Mouse (Mus musculus): ENCODE results near the gene Ccdc194. TPM values are rescaled to one million over a fixed set of nuclear protein-coding genes. Genes with fewer than 3 reads are reported as not detected.

The Ccdc194 gene
- polyA plus RNA-seq, 1 experiment from 2014 or later = 0.92 TPM

DNA sequence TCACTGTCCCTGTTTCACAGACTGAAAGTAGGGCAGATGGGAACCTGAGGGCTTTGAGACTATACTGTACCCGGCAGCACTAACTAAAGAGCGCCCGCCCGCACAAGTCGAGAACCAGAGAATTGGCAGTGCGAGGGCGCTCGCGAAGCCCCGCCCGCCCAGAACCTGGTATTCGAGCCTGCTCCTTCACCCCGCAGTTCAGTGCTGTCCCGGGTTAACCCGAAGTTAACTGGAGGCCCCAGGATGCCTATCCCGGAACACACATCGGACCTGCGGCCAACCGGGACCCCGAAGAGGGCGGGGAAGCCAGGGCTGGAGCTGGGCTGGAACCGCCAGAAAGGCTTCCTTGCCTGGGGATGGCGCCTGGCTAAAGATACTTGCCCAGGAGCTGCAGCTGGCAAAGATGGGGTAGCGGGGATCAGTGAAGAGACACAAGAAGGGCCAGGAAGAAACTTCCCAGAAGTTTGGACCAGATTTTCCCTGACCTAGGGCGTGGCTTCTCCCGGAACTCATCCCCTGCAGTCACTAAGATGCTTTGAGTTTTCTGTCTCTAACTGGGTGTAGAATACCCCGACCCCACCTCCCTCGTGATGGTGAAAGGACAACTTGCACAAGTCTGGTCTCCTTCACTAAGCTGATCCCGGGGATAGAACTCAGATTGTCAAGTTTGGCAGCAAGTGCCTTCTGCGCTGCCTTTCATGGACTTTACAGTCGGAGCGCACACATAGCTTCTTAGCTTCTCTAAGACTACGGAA is 37.6 kb downstream of the Ccdc194 start, which contains the start of gene Gtpbp3:
TSS of gene Gtpbp3 (plus strand) at position 413 of the 755 bp plus-strand sequence.
- Histone ChIP-seq H3K4me3 (replicated peaks; ENCODE audit: low read length) (peak within 1 kb of the TSS; percentile 62), H3K27me3 (ENCODE audit: control insufficient read depth, insufficient read depth, low read length) (no peaks in the 10 kb centered on the region), H3K36me3 (replicated peaks; ENCODE audit: control insufficient read depth, insufficient read depth) (peaks cover 32% of the 10 kb centered on the region), H3K9me3 (ENCODE audit: control insufficient read depth, low read length) (no peaks in the 10 kb centered on the region), H3K27ac (peak within 1 kb of the TSS; percentile 66), H3K9ac (peak within 1 kb of the TSS; percentile 63), H3K4me1 (replicated peaks; ENCODE audit: control insufficient read depth, insufficient read depth, low read length) (peaks cover 26% of the 10 kb centered on the region), H3K4me2 (replicated peaks) (peak within 1 kb of the TSS; percentile 90)
- 0% methylated on average over 33 of the region's 33 CpGs for WGBS
- ATAC-seq (ENCODE audit: low FRiP score) (peak; percentile 25; the same call in 1 of the 2 replicates), DNase-seq (ENCODE audit: low spot score) (peak; percentile 66)

DNA sequence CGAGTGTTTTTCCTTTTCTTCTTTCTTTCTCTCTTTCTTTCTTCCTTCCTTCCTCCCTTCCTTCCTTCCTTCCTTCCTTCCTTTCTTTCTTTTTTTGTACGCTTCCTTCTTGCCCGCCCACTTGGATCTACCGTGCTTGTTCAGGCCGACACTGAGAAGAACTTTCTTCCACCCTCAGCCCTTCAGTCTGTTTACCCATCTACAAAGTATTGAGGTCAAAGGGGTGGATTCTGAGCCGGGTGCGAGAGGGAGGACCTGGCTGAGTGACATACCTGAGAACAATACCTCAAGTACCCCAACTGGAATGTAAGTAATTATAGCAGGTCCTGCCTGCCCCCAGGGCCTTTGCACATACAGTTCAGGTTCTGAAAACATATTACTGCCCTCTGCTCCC is 39.4 kb downstream of the Ccdc194 start:
- H3K27ac ChIP-seq = no peak overlapping the region
- ATAC-seq (ENCODE audit: low FRiP score) (no peak), DNase-seq (ENCODE audit: low spot score) (no peak)
- 25% methylated on average over 7 of the region's 7 CpGs for WGBS
- H3K4me2 ChIP-seq (replicated peaks) = peak overlapping the region; percentile 84
- H3K9me3 ChIP-seq (ENCODE audit: control insufficient read depth, low read length) = no peaks in the 10 kb centered on the region
- peak overlapping the region; percentile 99 for H3K9ac ChIP-seq
- H3K36me3 ChIP-seq (replicated peaks; ENCODE audit: control insufficient read depth, insufficient read depth) = peaks cover 29% of the 10 kb centered on the region
- H3K4me1 ChIP-seq (replicated peaks; ENCODE audit: control insufficient read depth, insufficient read depth, low read length) = peaks cover 26% of the 10 kb centered on the region
- peak overlapping the region; percentile 90 for H3K4me3 ChIP-seq (replicated peaks; ENCODE audit: low read length)
- H3K27me3 ChIP-seq (ENCODE audit: control insufficient read depth, insufficient read depth, low read length) = no peaks in the 10 kb centered on the region

- H3K27ac ChIP-seq = peak within 1 kb of the TSS; percentile 86
- ATAC-seq (ENCODE audit: low FRiP score) (peak; percentile 75), DNase-seq (ENCODE audit: low spot score) (peak; percentile 83)
- peak within 1 kb of the TSS; percentile 84 for H3K4me2 ChIP-seq (replicated peaks)
- peak within 1 kb of the TSS; percentile 99 for H3K9ac ChIP-seq
- peaks cover 26% of the 10 kb centered on the region for H3K4me1 ChIP-seq (replicated peaks; ENCODE audit: control insufficient read depth, insufficient read depth, low read length)
- no peaks in the 10 kb centered on the region for H3K27me3 ChIP-seq (ENCODE audit: control insufficient read depth, insufficient read depth, low read length)
- H3K4me3 ChIP-seq (replicated peaks; ENCODE audit: low read length) = peak within 1 kb of the TSS; percentile 90
- WGBS = 5% methylated on average over 55 of the region's 58 CpGs
- no peaks in the 10 kb centered on the region for H3K9me3 ChIP-seq (ENCODE audit: control insufficient read depth, low read length)
- peaks cover 29% of the 10 kb centered on the region for H3K36me3 ChIP-seq (replicated peaks; ENCODE audit: control insufficient read depth, insufficient read depth)
Measured at GRCm38 (mm10) chr8:71485142-71486135, 40.1 kb downstream of the Ccdc194 start, which contains the start of gene Ano8. TSS of gene Ano8 (minus strand) at chr8:71485963.

DNA sequence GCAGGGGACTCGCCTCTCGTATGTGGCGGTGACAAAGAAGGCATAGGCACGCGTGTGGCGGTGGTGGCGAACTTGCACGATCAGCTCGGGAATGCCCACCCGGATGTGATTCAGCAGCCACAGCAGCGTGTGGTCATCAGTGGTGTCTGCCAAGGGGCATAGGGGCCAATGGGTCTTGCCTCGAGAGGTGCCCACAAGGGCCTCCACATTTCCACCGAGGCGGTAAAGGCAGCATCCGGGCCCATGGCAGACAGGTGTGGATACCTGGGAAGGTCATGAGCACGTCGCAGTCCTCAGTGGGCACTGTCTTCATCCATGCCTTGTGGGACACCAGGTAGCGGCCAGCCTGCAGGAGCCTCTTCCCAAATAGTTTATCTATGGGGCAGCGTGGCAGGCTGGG is 40.8 kb downstream of the Ccdc194 start:
- peaks cover 26% of the 10 kb centered on the region for H3K4me1 ChIP-seq (replicated peaks; ENCODE audit: control insufficient read depth, insufficient read depth, low read length)
- H3K27me3 ChIP-seq (ENCODE audit: control insufficient read depth, insufficient read depth, low read length) = no peaks in the 10 kb centered on the region
- peak overlapping the region; percentile 99 for H3K9ac ChIP-seq
- ATAC-seq (ENCODE audit: low FRiP score) = no peak
- H3K4me3 ChIP-seq (replicated peaks; ENCODE audit: low read length) = peak overlapping the region; percentile 90
- 92% methylated on average over 19 of the region's 19 CpGs for WGBS
- H3K4me2 ChIP-seq (replicated peaks) = peak overlapping the region; percentile 84
- H3K9me3 ChIP-seq (ENCODE audit: control insufficient read depth, low read length) = no peaks in the 10 kb centered on the region
- H3K36me3 ChIP-seq (replicated peaks; ENCODE audit: control insufficient read depth, insufficient read depth) = peaks cover 32% of the 10 kb centered on the region
- no peak for DNase-seq (ENCODE audit: low spot score)
- no peak overlapping the region for H3K27ac ChIP-seq

GRCm38 (mm10) chr8:71483932-71484331 is 41.6 kb downstream of the Ccdc194 start:
- no peaks in the 10 kb centered on the region for H3K27me3 ChIP-seq (ENCODE audit: control insufficient read depth, insufficient read depth, low read length)
- H3K27ac ChIP-seq = no peak overlapping the region
- no peak overlapping the region for H3K9ac ChIP-seq
- no peak overlapping the region for H3K4me3 ChIP-seq (replicated peaks; ENCODE audit: low read length)
- no peak for ATAC-seq (ENCODE audit: low FRiP score)
- peaks cover 19% of the 10 kb centered on the region for H3K4me1 ChIP-seq (replicated peaks; ENCODE audit: control insufficient read depth, insufficient read depth, low read length)
- no peak for DNase-seq (ENCODE audit: low spot score)
- WGBS = 54% methylated on average over 8 of the region's 8 CpGs
- peaks cover 40% of the 10 kb centered on the region for H3K36me3 ChIP-seq (replicated peaks; ENCODE audit: control insufficient read depth, insufficient read depth)
- no peaks in the 10 kb centered on the region for H3K9me3 ChIP-seq (ENCODE audit: control insufficient read depth, low read length)
- no peak overlapping the region for H3K4me2 ChIP-seq (replicated peaks)

- Histone ChIP-seq H3K36me3 (replicated peaks; ENCODE audit: control insufficient read depth, insufficient read depth) (peaks cover 63% of the 10 kb centered on the region), H3K27me3 (ENCODE audit: control insufficient read depth, insufficient read depth, low read length) (no peaks in the 10 kb centered on the region), H3K9ac (no peak overlapping the region), H3K4me1 (replicated peaks; ENCODE audit: control insufficient read depth, insufficient read depth, low read length) (peaks cover 9% of the 10 kb centered on the region), H3K9me3 (ENCODE audit: control insufficient read depth, low read length) (no peaks in the 10 kb centered on the region), H3K4me2 (replicated peaks) (no peak overlapping the region), H3K27ac (no peak overlapping the region), H3K4me3 (replicated peaks; ENCODE audit: low read length) (no peak overlapping the region)
- ATAC-seq (ENCODE audit: low FRiP score) = no peak
- no peak for DNase-seq (ENCODE audit: low spot score)
- 96% methylated on average over 11 of the region's 11 CpGs for WGBS
Measured at GRCm38 (mm10) chr8:71478943-71479342, 46.6 kb downstream of the Ccdc194 start.

GRCm38 (mm10) chr8:71477196-71477845 is 48.2 kb downstream of the Ccdc194 start:
- no peaks in the 10 kb centered on the region for H3K27me3 ChIP-seq (ENCODE audit: control insufficient read depth, insufficient read depth, low read length)
- DNase-seq (ENCODE audit: low spot score) (no peak), ATAC-seq (ENCODE audit: low FRiP score) (no peak)
- peak overlapping the region; percentile 73 for H3K4me2 ChIP-seq (replicated peaks)
- H3K9me3 ChIP-seq (ENCODE audit: control insufficient read depth, low read length) = no peaks in the 10 kb centered on the region
- peaks cover 73% of the 10 kb centered on the region for H3K36me3 ChIP-seq (replicated peaks; ENCODE audit: control insufficient read depth, insufficient read depth)
- 43% methylated on average over 14 of the region's 14 CpGs for WGBS
- H3K9ac ChIP-seq = peak overlapping the region; percentile 70
- peak overlapping the region; percentile 49 for H3K4me3 ChIP-seq (replicated peaks; ENCODE audit: low read length)
- peak overlapping the region; percentile 89 for H3K27ac ChIP-seq
- peaks cover 9% of the 10 kb centered on the region for H3K4me1 ChIP-seq (replicated peaks; ENCODE audit: control insufficient read depth, insufficient read depth, low read length)

- H3K9me3 ChIP-seq (ENCODE audit: control insufficient read depth, low read length) = no peaks in the 10 kb centered on the region
- H3K4me2 ChIP-seq (replicated peaks) = peak overlapping the region; percentile 73
- H3K9ac ChIP-seq = peak overlapping the region; percentile 70
- H3K4me3 ChIP-seq (replicated peaks; ENCODE audit: low read length) = peak overlapping the region; percentile 49
- peak overlapping the region; percentile 89 for H3K27ac ChIP-seq
- under 1% methylated on average over 94 of the region's 121 CpGs for WGBS
- DNase-seq (ENCODE audit: low spot score) = peak; percentile 78
- H3K36me3 ChIP-seq (replicated peaks; ENCODE audit: control insufficient read depth, insufficient read depth) = peaks cover 73% of the 10 kb centered on the region
- peak; percentile 68 for ATAC-seq (ENCODE audit: low FRiP score)
- no peaks in the 10 kb centered on the region for H3K27me3 ChIP-seq (ENCODE audit: control insufficient read depth, insufficient read depth, low read length)
- peaks cover 9% of the 10 kb centered on the region for H3K4me1 ChIP-seq (replicated peaks; ENCODE audit: control insufficient read depth, insufficient read depth, low read length)
Measured at GRCm38 (mm10) chr8:71476099-71476940, 49.2 kb downstream of the Ccdc194 start.

Data from hindbrain, embryonic 14.5 days (tissue).